Mouse (Mus musculus) frontal cortex, postnatal 10 days (tissue): ENCODE measurements at regions not wholly inside any gene's neighbourhood (a gene's known extent, or its start where the extent isn't known, plus 50 kb on each side); places are given as distances from the start of the nearest gene placed in this dataset.

Experiments used
- DNase-seq, 2 experiments: peaks; one replicate each; pipeline ENCODE4 v3.0.0; 2022; ENCODE audit warnings: low spot score in 2 of 2, mixed read lengths in 1 of 2

GRCm38 (mm10) chr10:66796296-66796695 is 299.6 kb upstream of the Jmjd1c start:
- DNase-seq = no peak

GRCm38 (mm10) chr10:66802691-66803090 is 293.2 kb upstream of the Jmjd1c start:
- no peak for DNase-seq

- peak; percentile 28 to 66 for DNase-seq
These were observed 288.5 kb upstream of the Jmjd1c start for GRCm38 (mm10) chr10:66807261-66807968.

GRCm38 (mm10) chr10:66812515-66813260 is 283.2 kb upstream of the Jmjd1c start:
- DNase-seq = no peak

- DNase-seq = no peak
These were observed 281.9 kb upstream of the Jmjd1c start for GRCm38 (mm10) chr10:66813850-66814564.

GRCm38 (mm10) chr10:66814565-66815201 is 281.2 kb upstream of the Jmjd1c start:
- DNase-seq = peak; percentile 88 to 89

GRCm38 (mm10) chr10:66815951-66816350 is 280.0 kb upstream of the Jmjd1c start:
- no peak for DNase-seq

GRCm38 (mm10) chr10:66816776-66817175 is 279.1 kb upstream of the Jmjd1c start:
- no peak for DNase-seq

- DNase-seq = no peak
These were observed 278.0 kb upstream of the Jmjd1c start for GRCm38 (mm10) chr10:66817876-66818275.

GRCm38 (mm10) chr10:66819517-66819916 is 276.4 kb upstream of the Jmjd1c start:
- no peak for DNase-seq

- no peak for DNase-seq
These were observed 270.2 kb upstream of the Jmjd1c start for GRCm38 (mm10) chr10:66825737-66826136.

- DNase-seq = no peak
These were observed 269.6 kb upstream of the Jmjd1c start for GRCm38 (mm10) chr10:66826327-66826726.

- DNase-seq = no peak
These were observed 261.0 kb upstream of the Jmjd1c start for GRCm38 (mm10) chr10:66834974-66835373.

GRCm38 (mm10) chr10:66839058-66839457 is 256.9 kb upstream of the Jmjd1c start:
- DNase-seq = no peak

GRCm38 (mm10) chr10:66843258-66843657 is 252.7 kb upstream of the Jmjd1c start:
- no peak for DNase-seq

GRCm38 (mm10) chr10:66848778-66849177 is 247.1 kb upstream of the Jmjd1c start:
- no peak for DNase-seq

GRCm38 (mm10) chr10:66849681-66850080 is 246.2 kb upstream of the Jmjd1c start:
- DNase-seq = no peak

- DNase-seq = no peak
These were observed 244.9 kb upstream of the Jmjd1c start for GRCm38 (mm10) chr10:66850972-66851478.

- no peak for DNase-seq
These were observed 244.1 kb upstream of the Jmjd1c start for GRCm38 (mm10) chr10:66851841-66852240.

- peak in 1 of 2 experiments; percentile 13 for DNase-seq
These were observed 243.2 kb upstream of the Jmjd1c start for GRCm38 (mm10) chr10:66852708-66853107.

- peak; percentile 54 to 82 for DNase-seq
These were observed 242.7 kb upstream of the Jmjd1c start for GRCm38 (mm10) chr10:66853258-66853657.

GRCm38 (mm10) chr10:66854895-66855294 is 241.0 kb upstream of the Jmjd1c start:
- DNase-seq = no peak
